ENCODE assay signal across 15 mouse cellular contexts in the genomic region with DNA sequence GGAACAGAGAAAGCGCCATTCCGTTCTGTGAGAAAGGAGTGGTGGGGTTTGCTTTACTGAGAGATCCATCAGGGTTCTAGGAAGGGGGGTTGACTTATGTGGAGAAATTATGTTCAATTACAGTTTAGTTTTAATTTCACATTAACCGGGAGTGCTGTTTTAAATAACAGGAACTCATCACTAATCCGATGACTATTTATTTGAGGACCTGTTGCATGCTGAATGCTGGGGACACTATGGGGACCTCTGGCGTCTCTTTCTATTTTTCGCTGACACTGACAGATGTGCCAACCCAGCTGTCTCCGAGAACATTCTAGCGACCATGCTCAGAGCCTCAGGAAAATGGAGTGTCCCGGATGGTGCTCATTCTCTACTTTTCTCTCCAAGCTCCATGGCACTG.
"Had no signal": no experiment of that assay in that cellular context is flagged by ENCODE, and none has a peak within 500 bp of the region (broad histone marks: within the 10 kb centered on the region; RNA-seq: fewer than 3 reads in every experiment).

No protein-coding gene starts in this region.

- H3K9me3 ChIP-seq: neural tube, embryonic 15.5 days; stomach, embryonic 15.5 days had no signal

- H3K36me3 ChIP-seq: neural tube, embryonic 15.5 days; stomach, embryonic 15.5 days had no signal

- H3K9ac ChIP-seq: neural tube, embryonic 15.5 days; stomach, embryonic 15.5 days had no signal

- DNase-seq: retina, postnatal 1 day; right cerebral cortex, adult 18-20 months; right cerebral cortex, postnatal 14 days; right cerebral cortex, postnatal 25 days; right cerebral cortex, postnatal 4 days; spleen, adult 18-20 months; thymus, adult 18-20 months; thymus, adult 2 months; thymus, postnatal 14 days; thymus, postnatal 25 days; thymus, postnatal 36 days; thymus, postnatal 4 days had no signal

- H3K4me1 ChIP-seq: stomach, embryonic 15.5 days had no signal

- H3K4me2 ChIP-seq: neural tube, embryonic 15.5 days; stomach, embryonic 15.5 days had no signal

- H3K27ac ChIP-seq: stomach, embryonic 15.5 days; stomach, postnatal 0 days had no signal

- H3K4me3 ChIP-seq: neural tube, embryonic 15.5 days; stomach, embryonic 15.5 days had no signal

- H3K27me3 ChIP-seq: neural tube, embryonic 15.5 days; stomach, embryonic 15.5 days had no signal
